Mouse (Mus musculus) left cerebral cortex, postnatal 10 days (tissue): ENCODE measurements around the gene Ppdpf. TPM values are rescaled to one million over a fixed set of nuclear protein-coding genes. Genes with fewer than 3 reads are reported as not detected.

Experiments used
- DNase-seq, 2 experiments: peaks; one replicate each; pipeline ENCODE4 v3.0.0; 2021 to 2022; ENCODE audit warnings: low spot score in 2 of 2, mixed read lengths in 1 of 2; ENCODE audit errors: extremely low spot score in 1 of 2
- intact Hi-C: fragments of 180-260 bp; cut with DNase I; formaldehyde crosslinking; loops from one replicate; pipeline ENCODE4 v1.15.1; 2025
- total RNA-seq, 2 experiments: library from RNA; stranded (reverse); gene quantifications; 2 replicates each; pipeline ENCODE4 v1.2.3; 2021

Ppdpf gene
- total RNA-seq, 2 experiments from 2014 or later = 111 to 117 TPM

DNA sequence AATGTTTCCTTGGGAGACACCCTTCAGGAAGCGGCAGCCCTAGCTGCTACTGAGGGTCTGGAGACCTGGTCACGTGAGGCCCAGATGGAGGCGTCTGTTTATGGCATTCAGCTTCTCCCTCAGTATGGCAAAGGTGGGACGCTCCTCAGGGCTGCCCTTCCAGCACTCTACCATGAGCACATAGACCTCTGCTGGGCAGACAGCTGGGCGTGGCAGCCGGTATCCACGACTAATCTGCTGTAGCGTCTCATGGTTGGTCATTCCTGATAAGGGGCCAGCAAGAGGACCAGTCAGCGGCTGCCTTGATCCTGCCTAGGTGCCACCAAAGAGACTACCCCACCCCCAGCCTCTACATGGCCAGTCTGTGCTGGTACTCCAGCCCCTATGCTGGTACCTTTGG is 19.1 kb downstream of the Ppdpf start:
- intact Hi-C loops = no loop called here
- peak in 1 of 2 experiments; percentile 12 for DNase-seq

DNA sequence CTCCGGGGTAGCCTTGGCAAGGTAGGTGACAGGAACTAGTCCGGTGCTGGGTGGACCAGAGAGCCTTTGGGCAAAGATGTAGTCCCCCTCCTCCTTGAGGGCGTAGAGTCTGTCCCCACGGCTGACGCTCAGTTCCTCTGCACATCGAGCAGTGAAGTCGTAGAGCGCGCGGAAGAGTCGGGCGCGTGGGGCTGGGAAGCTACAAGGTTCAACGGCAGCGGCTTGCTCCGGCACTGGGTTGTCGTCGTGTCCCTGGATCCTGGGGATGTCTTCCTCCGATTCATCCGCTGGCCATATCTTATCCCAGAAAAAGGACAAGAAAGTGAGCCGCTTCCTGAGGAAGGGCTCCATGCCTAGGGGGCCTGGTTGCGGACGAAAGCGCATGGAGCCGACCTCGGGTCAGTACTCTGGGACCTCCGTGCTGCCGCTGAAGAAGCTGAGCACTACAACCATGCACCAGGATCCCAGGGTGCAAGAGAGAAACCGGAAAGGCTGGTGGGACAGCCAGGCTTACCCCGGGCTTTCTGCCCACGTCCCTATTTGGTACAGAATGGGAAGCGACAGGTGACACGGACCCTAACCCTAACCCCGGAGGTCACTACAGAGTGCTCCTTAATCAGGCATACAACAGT is 25.5 kb downstream of the Ppdpf start:
- no peak for DNase-seq
- intact Hi-C loops = no loop called here

DNA sequence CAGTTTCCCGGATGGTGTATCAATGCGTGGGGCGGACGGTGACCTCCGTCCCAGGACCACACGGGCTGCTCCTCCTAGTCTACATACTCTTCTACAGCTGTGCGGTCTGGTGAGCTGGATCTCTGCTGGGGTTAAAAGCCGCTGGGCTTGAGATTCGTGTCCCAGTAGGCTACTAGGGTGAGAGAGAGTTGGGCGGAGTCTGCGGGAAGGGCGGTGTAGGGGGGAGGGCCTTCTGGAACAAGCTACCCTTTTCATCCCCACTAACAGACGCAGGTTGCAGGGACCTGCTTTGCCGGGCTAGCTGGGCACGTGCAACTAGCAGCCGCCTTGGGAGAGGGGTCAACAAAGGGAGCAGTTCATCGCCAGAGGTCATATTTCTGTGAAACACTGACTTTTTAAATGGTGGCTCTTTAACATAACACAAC is 26.0 kb downstream of the Ppdpf start, which contains the start of gene Srms:
Gene Srms, minus strand, starts transcription at position 165 of the 425 bp plus-strand sequence.
- intact Hi-C loops = no loop called here
- DNase-seq = peak in 1 of 2 experiments; percentile 53

DNA sequence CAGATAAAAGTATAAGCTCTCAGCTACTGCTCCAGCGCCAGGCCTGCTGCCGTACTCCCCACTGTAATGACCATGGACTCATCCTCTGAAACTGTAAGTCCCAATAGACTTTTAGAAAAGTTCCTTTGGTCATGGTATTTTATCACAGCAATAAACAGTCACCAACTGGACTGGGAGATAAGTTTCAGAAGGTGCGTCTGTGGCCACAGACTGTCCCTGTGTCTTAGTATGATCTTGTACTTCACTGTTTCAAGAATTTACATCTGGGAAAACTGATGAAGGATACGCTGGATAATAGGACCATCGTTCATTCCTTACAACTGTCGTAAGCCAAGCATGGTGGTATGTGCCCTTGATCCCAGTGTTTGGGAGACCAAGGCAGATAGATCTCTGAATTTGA is 29.0 kb downstream of the Ppdpf start:
- DNase-seq = no peak
- intact Hi-C loops = no loop called here

GRCm38 (mm10) chr2:181218881-181219485 is 31.9 kb downstream of the Ppdpf start:
- peak in 1 of 2 experiments; percentile 19 for DNase-seq
- intact Hi-C loops = no loop called here

DNA sequence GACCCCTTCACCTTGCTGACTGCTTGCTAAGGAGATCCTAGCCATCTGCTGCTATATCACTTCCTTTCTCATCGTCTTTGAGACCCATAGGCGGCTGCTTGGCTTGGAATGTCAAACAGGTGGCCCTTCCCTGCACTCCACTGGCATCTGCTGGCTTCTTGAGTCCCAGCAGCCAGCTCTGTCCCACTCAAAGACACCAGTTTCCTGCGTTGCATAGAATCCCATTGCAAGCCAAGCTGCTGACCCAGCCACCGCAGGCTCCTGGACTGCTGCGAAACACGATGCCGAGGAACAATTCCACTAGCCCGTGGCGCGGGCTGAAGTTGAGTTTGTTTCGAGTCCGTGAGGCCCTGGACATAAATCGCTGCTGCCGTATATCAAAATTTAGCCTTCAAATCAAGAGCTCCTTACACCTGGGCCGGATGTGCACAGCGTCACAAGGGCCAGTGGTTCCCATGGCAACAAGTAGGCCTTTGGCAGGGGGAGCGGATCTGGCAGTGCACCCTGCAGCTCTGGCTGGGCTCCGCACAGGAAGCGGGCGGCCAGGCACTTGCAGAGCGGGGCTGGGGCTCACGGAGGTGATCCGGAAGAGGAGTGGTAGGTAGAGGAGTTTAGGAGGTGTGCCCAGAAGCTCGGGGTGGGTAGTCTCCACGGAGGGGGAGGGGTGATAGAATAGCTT is 32.6 kb downstream of the Ppdpf start, which contains the start of gene Fndc11:
Gene Fndc11, plus strand, starts transcription at position 476 of the 679 bp plus-strand sequence.
- peak; percentile 50 to 90 for DNase-seq
- intact Hi-C loops = no loop called here

DNA sequence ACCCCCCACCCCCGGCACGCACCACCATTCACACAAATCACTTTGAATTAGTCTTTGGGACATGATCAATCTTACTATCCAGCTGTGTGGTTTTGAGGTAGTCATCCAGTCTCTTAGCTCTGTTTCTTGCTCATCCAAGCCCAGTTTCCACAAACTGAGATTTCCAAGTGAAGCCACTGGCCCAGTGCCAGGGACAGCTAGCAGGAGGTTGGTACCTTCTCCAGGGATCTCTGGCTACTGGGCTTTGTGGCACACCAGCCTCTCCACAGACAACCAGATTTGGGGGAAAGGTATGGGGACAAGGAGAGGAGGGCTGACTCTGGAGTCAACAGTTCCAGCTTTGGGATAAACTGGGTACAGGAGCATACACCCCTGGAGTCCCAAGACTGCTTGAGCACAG is 33.3 kb downstream of the Ppdpf start:
- peak in 1 of 2 experiments; percentile 46 for DNase-seq
- intact Hi-C loops = no loop called here

DNA sequence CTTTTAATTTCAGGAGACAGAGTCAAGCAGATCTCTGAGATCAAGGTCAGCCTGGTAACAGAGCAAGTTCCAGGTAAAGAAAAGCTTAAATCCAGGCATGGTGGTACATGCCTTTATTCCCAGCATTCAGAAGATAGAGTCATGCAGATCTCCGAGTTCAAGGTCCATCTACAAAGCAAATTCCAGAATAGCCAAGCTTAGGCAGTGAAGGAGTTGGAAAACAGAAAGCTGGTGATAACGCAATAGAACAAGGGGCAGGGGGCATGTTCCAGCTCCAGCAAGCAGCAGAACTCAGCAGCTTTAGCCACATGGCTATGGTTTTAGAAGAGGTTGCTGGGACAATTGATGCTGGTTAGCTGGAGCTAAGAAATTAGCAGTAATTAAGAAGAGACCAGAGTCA is 37.9 kb downstream of the Ppdpf start:
- intact Hi-C loops = no loop called here

GRCm38 (mm10) chr2:181227122-181227521 is 40.1 kb downstream of the Ppdpf start:
- intact Hi-C loops = no loop called here
- no peak for DNase-seq

More for the DNA sequence above, 37.9 kb downstream of the Ppdpf start:
- no peak for DNase-seq

DNA sequence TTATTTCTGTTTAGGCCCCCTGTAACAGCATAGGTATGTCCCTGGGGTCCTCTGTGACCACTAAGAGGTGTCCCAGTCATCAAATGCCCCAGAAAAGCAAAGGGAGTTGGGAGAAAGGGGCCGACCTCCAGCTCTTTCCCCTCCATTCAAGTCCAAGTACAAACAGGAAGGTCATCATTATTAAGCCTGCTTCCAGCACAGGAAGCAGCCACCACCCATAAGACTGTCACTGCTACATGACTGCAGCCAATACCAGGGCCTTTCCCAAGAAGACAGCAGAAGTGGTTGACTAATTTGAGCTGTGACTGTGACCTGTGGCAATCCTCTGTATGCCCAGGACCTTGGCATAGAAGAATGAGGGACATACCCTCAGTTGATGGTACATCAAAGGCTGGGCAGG is 41.3 kb downstream of the Ppdpf start:
- DNase-seq = no peak
- intact Hi-C loops = no loop called here

GRCm38 (mm10) chr2:181231171-181231570 is 44.1 kb downstream of the Ppdpf start:
- intact Hi-C loops = no loop called here
- no peak for DNase-seq

GRCm38 (mm10) chr2:181233443-181233842 is 46.4 kb downstream of the Ppdpf start:
- no peak for DNase-seq
- intact Hi-C loops = no loop called here

GRCm38 (mm10) chr2:181234680-181235079 is 47.6 kb downstream of the Ppdpf start:
- intact Hi-C loops = no loop called here
- no peak for DNase-seq

DNA sequence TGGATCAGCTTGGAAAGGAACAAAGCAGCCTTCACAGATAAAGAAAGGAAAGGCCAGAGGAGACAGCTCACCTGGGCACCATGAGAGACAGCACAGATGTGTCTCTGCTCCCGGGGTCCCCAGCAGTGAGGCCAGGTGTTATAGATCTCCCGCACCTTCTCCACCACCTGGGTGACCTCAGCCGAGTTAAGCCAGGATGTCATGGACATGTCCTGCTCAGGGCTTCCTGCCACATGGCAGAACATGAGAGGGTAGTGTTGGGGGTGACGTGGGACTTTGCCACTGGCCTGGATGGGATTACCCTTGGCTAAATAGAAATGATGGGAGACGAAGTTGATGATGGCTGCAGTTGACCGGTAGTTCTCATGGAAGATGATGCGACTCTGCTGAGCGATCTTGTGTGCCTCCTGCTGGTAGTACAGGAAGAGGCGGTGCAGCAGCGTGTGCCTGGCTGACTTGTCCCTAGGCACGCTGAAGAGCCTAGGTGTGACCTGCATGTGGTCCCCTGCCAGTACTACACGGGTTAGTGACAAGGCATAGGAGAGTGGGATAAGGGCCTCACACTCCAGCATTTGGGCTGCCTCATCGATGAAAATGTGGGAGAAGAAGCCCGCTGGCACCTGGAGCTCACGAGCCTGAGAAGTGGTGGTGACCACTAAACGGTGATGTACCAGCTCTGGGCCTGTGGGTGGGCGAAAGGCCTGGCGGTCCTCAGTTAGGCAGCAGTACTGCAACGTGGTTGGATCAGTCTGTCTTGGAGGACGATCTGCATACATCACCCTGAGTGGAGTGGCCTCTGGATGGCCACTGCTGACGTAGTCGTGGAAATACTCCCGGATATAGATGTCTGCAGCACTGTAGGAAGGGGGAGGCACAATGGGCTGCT is 48.9 kb downstream of the Ppdpf start:
- intact Hi-C loops = no loop called here
- DNase-seq = peak in 1 of 2 experiments; percentile 16

GRCm38 (mm10) chr2:181237251-181238014 is 50.4 kb downstream of the Ppdpf start:
- intact Hi-C loops = no loop called here
- DNase-seq = peak in 1 of 2 experiments; percentile 13

GRCm38 (mm10) chr2:181238091-181238610 is 51.1 kb downstream of the Ppdpf start:
- intact Hi-C loops = no loop called here
- peak in 1 of 2 experiments; percentile 22 for DNase-seq
